20 mouse cellular contexts compared by ENCODE assay signal in the genomic region with DNA sequence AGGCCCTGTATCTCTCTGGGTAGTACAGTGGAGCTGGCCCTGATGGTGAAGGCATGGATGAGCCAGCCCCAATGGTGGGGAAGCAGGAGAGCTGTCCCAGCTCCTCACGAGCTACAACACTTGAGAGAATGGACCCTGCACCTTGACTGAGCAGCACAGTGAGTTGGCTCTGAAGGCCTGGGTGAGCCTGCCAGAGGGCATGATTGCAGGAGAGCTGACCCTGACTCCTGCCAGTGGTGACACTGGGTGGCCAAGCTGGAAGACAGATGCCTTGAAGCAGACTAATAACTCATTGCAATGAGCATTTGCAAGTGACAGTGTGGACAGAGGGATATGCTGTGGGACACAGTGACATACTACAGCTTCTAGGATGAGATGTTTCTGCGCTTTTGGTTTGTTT.
A peak's percentile ranks its signal among the peaks of the same experiment; 100 is the strongest.
DNase-seq lines count a peak whose midpoint lies in the region; ATAC-seq and TF ChIP-seq lines count a peak whose summit lies in the region.
"Had no signal": no experiment of that assay in that cellular context is flagged by ENCODE, and none has a peak within 500 bp of the region (broad histone marks: within the 10 kb centered on the region; RNA-seq: fewer than 3 reads in every experiment).

No protein-coding gene starts in this region.

- no peaks in the 10 kb centered on the region for H3K4me1 ChIP-seq in limb, embryonic 14.5 days (ENCODE audit: control insufficient read depth, insufficient read depth, low read length)
- H3K4me1 ChIP-seq in limb, embryonic 10.5 days = no peaks in the 10 kb centered on the region
- H3K4me1 ChIP-seq: embryonic facial prominence, embryonic 15.5 days; forebrain, embryonic 10.5 days; heart, embryonic 10.5 days; intestine, embryonic 15.5 days had no signal

- DNase-seq in kidney, adult 11 months = peak; percentile 22
- no peak for DNase-seq in kidney, postnatal 10 days
- peak; percentile 1 for DNase-seq in limb, embryonic 14.5 days (ENCODE audit: low spot score)
- no peak for DNase-seq in limb, embryonic 10.5 days (ENCODE audit: low spot score)
- peak; percentile 44 for DNase-seq in adrenal gland, postnatal 10 days
- peak; percentile 47 for DNase-seq in adrenal gland, postnatal 25 days
- DNase-seq in heart, adult 8-10 months (ENCODE audit: low spot score) = no peak
- DNase-seq: cerebellum, adult 2 months; cerebellum, postnatal 14 days; embryo, embryonic 11 days; gastrocnemius, adult 2 months; gastrocnemius, postnatal 25 days; heart, postnatal 10 days had no signal

- H3K4me2 ChIP-seq in limb, embryonic 14.5 days (replicated peaks; ENCODE audit: low read depth, low read length, severe bottlenecking) = no peak overlapping the region
- H3K4me2 ChIP-seq: embryonic facial prominence, embryonic 15.5 days; hindbrain, embryonic 14.5 days; intestine, embryonic 15.5 days had no signal

- no peaks in the 10 kb centered on the region for H3K36me3 ChIP-seq in limb, embryonic 14.5 days (ENCODE audit: control insufficient read depth, insufficient read depth, low read length)
- no peaks in the 10 kb centered on the region for H3K36me3 ChIP-seq in limb, embryonic 10.5 days
- H3K36me3 ChIP-seq: embryonic facial prominence, embryonic 15.5 days; forebrain, embryonic 10.5 days; intestine, embryonic 15.5 days had no signal

- H3K9ac ChIP-seq in limb, embryonic 14.5 days (ENCODE audit: low read depth, low read length, severe bottlenecking) = no peak overlapping the region
- H3K9ac ChIP-seq: embryonic facial prominence, embryonic 15.5 days; hindbrain, embryonic 14.5 days; intestine, embryonic 15.5 days had no signal

- no peak for TF ChIP-seq POLR2A in limb, embryonic 14.5 days (IDR thresholded peaks at IDR 0.05; ENCODE audit: borderline replicate concordance, extremely low read depth, insufficient read depth, insufficient read length)

- no peaks in the 10 kb centered on the region for H3K27me3 ChIP-seq in limb, embryonic 14.5 days (ENCODE audit: control insufficient read depth, insufficient read depth, low read length)
- no peaks in the 10 kb centered on the region for H3K27me3 ChIP-seq in limb, embryonic 10.5 days (ENCODE audit: low read depth, poor library complexity, severe bottlenecking)
- H3K27me3 ChIP-seq: embryonic facial prominence, embryonic 15.5 days; intestine, embryonic 15.5 days had no signal

- H3K4me3 ChIP-seq in limb, embryonic 14.5 days (replicated peaks; ENCODE audit: low read length) = no peak overlapping the region
- H3K4me3 ChIP-seq in limb, embryonic 10.5 days = no peak overlapping the region
- H3K4me3 ChIP-seq: embryonic facial prominence, embryonic 15.5 days; erythroblast, embryonic 14.5 days; forebrain, embryonic 10.5 days; gastrocnemius, adult 2 months; heart, embryonic 10.5 days; intestine, embryonic 15.5 days had no signal

- ATAC-seq in limb, embryonic 14.5 days (ENCODE audit: low FRiP score, low read depth) = no peak
- ATAC-seq: forebrain, embryonic 14.5 days; intestine, embryonic 15.5 days had no signal

- 92% methylated on average over 2 of the region's 2 CpGs for WGBS in limb, embryonic 14.5 days
- WGBS in limb, embryonic 10.5 days = 93% methylated on average over 2 of the region's 2 CpGs

- H3K27ac ChIP-seq in limb, embryonic 14.5 days (replicated peaks; ENCODE audit: low read depth, low read length) = no peak overlapping the region
- no peak overlapping the region for H3K27ac ChIP-seq in limb, embryonic 10.5 days
- H3K27ac ChIP-seq: embryonic facial prominence, embryonic 15.5 days; forebrain, embryonic 10.5 days; gastrocnemius, adult 2 months; heart, embryonic 10.5 days; hindbrain, embryonic 14.5 days; intestine, embryonic 15.5 days had no signal

- peaks cover 5% of the 10 kb centered on the region; the same call in 1 of the 2 replicates for H3K9me3 ChIP-seq in limb, embryonic 14.5 days (ENCODE audit: control insufficient read depth, low read length)
- peaks cover 2% of the 10 kb centered on the region; the same call in 1 of the 2 replicates for H3K9me3 ChIP-seq in limb, embryonic 10.5 days (replicated peaks)
- H3K9me3 ChIP-seq: intestine, embryonic 15.5 days had no signal

Comparison
In these comparisons a context has a peak if more than half of its experiments do, and no peak if none do; other contexts are left out.
1. DNase-seq: peak in kidney, adult 11 months (single experiment), limb, embryonic 14.5 days (single experiment), adrenal gland, postnatal 10 days (single experiment) and adrenal gland, postnatal 25 days (single experiment); none in kidney, postnatal 10 days (single experiment), limb, embryonic 10.5 days (single experiment) and heart, adult 8-10 months (single experiment).